Mouse (Mus musculus) G1E (cell line): ENCODE measurements around the gene Gtf3c5. TPM values are rescaled to one million over a fixed set of nuclear protein-coding genes. Genes with fewer than 3 reads are reported as not detected.

ENCODE experiments used
- ATAC-seq: 2 replicates; pipeline ENCODE4 v1.8.0; 2016; ENCODE audit warnings: mild to moderate bottlenecking; ENCODE audit not compliant: insufficient number of reproducible peaks, poor library complexity, low FRiP score, severe bottlenecking; ENCODE audit errors: extremely low read depth
- DNase-seq: peaks from one replicate; pipeline ENCODE4 v3.0.0; 2012; ENCODE audit warnings: low spot score
- H3K27me3 ChIP-seq: 2 replicates; pipeline ENCODE4 v1.6.1; 2012; ENCODE audit warnings: mild to moderate bottlenecking, low read length, inconsistent platforms; ENCODE audit not compliant: insufficient read depth
- H3K36me3 ChIP-seq: replicated peaks from 2 replicates; pipeline ENCODE3; 2012; ENCODE audit warnings: mild to moderate bottlenecking, inconsistent platforms
- H3K4me1 ChIP-seq: 2 replicates; pipeline ENCODE4 v1.6.1; 2012; ENCODE audit warnings: low read depth, low read length, inconsistent platforms, mixed read lengths; ENCODE audit not compliant: insufficient read depth
- H3K4me3 ChIP-seq: 2 replicates; pipeline ENCODE4 v1.5.1; 2012; ENCODE audit warnings: low read depth, mild to moderate bottlenecking, inconsistent platforms, low read length, moderate library complexity, mixed read lengths
- H3K9me3 ChIP-seq: replicated peaks from 2 replicates; pipeline ENCODE4 v1.6.1; 2012; ENCODE audit warnings: inconsistent platforms
- CTCF ChIP-seq: IDR thresholded peaks from 2 replicates; pipeline ENCODE4 v1.5.1; 2012; ENCODE audit warnings: low read depth, low read length, inconsistent platforms, mixed read lengths
- GATA1 ChIP-seq: IDR thresholded peaks from 2 replicates; pipeline ENCODE4 v1.6.1; 2012; ENCODE audit warnings: borderline replicate concordance, low read length, inconsistent platforms, mixed read lengths
- GATA2 ChIP-seq: IDR thresholded peaks from 2 replicates; pipeline ENCODE4 v1.6.1; 2012; ENCODE audit warnings: low read depth, low read length, inconsistent platforms, borderline replicate concordance
- POLR2AphosphoS5 ChIP-seq: IDR thresholded peaks from 2 replicates; pipeline ENCODE4 v1.6.1; 2012; ENCODE audit warnings: low read depth, low read length, inconsistent platforms; ENCODE audit not compliant: insufficient replicate concordance
- TAL1 ChIP-seq: conservative IDR thresholded peaks from 2 replicates; pipeline ENCODE4 v1.6.1; 2012; ENCODE audit warnings: low read depth, low read length, inconsistent platforms, mixed read lengths
- polyA plus RNA-seq: library from polyadenylated mRNA; stranded (reverse); fragments of >175 nt; gene quantifications from 2 replicates; pipeline ENCODE4 v1.2.3, GENCODE M21; 2012
- total RNA-seq, 2 experiments: library from RNA; stranded (forward) in 1 of 2; stranded (reverse) in 1 of 2; fragments of 200-1000 nt in 1 of 2; fragments of >200 nt in 1 of 2; fragmentation: Nextera tagmentation in 1 of 2; gene quantifications; 2 replicates each; pipeline ENCODE4 v1.2.3; 2014 to 2017

Gtf3c5 gene
- total and polyA plus RNA-seq, 3 experiments: 19.0 to 60.2 (median 26.0) TPM

DNA sequence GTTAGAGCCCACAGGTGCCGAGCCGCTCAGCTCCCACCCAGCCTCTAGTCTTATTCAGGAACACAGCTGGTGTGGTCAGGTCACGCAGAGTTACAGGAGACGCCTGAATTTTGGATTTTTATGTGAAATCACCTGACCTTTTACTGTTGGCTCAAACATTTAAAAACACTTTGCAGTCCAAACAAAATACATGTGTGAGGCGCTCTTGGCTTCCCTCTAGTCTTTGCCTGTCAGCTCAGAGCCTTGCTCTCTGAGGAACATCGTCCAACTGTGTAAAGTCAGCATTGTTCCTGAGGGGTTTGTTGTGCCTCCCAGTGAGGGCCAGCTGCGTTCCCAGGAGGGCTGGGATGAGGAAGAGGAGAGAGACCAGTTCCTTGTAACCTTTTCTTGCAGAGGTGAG is 53.2 kb downstream of the Gtf3c5 start:
- no peak for DNase-seq
- Histone ChIP-seq H3K27me3 (peaks cover 72% of the 10 kb centered on the region), H3K36me3 (no peaks in the 10 kb centered on the region), H3K4me1 (peaks cover 10% of the 10 kb centered on the region), H3K4me3 (no peak overlapping the region), H3K9me3 (no peaks in the 10 kb centered on the region)
- no peak for TF ChIP-seq GATA2
- TF ChIP-seq POLR2AphosphoS5: no peak
- no peak for TF ChIP-seq CTCF
- TF ChIP-seq TAL1: no peak
- no peak for TF ChIP-seq GATA1
- no peak for ATAC-seq

DNA sequence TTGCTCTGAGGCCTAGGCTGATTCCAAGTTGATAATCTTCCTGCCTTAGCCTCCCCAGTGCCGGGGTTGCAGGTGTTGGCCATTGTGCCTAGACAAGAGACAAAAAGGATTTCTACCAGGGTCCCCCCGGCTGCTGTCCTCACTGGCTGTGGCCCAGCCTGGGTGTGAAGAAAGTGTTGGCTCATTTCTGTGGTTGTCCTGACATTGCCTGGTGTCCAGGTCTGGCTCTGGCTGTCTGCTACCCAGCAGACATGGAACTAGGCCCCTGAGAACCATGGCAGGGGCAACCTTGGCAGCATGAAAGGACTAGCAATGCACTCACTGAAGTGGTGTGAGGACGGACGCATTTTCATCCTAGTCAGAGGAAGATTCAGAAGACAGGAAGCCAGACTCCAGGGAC is 53.7 kb downstream of the Gtf3c5 start:
- ATAC-seq (no peak), DNase-seq (no peak)
- Histone ChIP-seq H3K4me3 (no peak overlapping the region), H3K9me3 (no peaks in the 10 kb centered on the region), H3K4me1 (peaks cover 11% of the 10 kb centered on the region), H3K36me3 (no peaks in the 10 kb centered on the region), H3K27me3 (peaks cover 70% of the 10 kb centered on the region)
- TF ChIP-seq POLR2AphosphoS5 (no peak), GATA2 (no peak), GATA1 (no peak), TAL1 (no peak), CTCF (no peak)

DNA sequence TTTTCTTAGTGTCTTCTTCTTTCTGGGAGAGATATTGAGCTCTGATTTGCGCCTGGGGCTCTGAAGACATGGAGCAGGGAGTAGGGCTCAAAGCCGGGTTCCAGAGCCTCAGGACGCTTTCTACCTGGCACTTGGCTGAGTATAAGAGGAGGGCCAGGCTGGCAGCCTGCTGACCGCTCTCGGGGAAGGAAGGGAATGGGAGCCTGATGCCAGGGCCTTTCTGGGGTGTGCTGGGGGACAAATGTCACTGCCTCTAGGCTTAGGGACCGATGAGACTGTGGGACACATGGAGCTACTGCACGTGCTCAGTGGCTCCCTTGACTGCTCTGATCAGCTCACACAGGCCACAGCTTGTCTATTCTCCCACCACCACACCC is 55.2 kb downstream of the Gtf3c5 start:
- ATAC-seq (no peak), DNase-seq (no peak)
- Histone ChIP-seq H3K4me1 (peaks cover 8% of the 10 kb centered on the region), H3K36me3 (no peaks in the 10 kb centered on the region), H3K4me3 (no peak overlapping the region), H3K27me3 (peaks cover 59% of the 10 kb centered on the region), H3K9me3 (no peaks in the 10 kb centered on the region)
- TF ChIP-seq CTCF (no peak), TAL1 (no peak), GATA2 (no peak), POLR2AphosphoS5 (no peak), GATA1 (no peak)

DNA sequence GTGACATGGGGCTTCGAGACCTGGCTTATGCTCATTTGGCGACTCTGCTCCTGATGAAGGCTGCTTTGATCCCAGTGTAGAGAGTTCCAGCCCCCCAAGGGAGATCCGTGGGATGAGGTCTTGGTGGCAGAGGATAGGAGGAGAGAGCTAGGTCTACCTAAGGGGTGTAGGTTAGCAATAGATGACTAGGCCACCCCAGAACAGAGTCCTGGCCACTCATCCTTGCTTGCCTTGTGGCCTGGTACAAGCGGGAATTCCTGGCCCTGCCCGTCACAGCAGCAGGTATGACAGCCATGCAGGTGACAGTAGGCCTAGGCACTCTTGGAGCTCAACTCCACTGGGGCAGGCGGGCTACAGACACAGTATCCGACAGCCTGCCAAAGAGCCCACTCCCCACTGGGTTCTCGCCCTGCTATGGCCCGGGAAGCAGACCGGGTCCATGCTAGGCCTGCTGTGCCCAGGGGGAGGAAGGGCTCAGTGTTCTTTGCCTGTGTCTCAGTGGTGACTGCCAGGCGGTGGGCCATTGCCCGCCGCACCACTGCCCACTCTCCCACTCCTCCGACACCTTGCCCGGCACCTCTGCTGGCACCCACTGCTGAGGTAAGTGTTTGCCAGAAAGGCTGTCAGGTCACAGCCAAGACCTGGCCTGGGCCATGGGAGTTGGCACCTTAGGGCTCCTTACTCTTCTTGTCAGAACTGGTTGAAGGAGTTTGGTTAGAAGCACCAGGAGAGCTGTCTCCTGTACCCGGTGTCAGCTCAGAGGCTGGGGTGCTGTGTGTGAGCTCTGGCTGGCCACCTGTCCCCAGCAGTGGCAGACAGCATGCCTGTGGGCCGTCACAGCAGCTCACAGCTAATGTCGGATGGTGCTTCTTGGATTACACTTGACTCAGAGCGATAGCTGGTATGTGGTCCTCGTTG is 55.9 kb downstream of the Gtf3c5 start:
- DNase-seq (no peak), ATAC-seq (no peak)
- TF ChIP-seq TAL1 (no peak), GATA2 (no peak)
- peaks cover 53% of the 10 kb centered on the region for H3K27me3 ChIP-seq
- H3K36me3 ChIP-seq: no peaks in the 10 kb centered on the region
- no peaks in the 10 kb centered on the region for H3K9me3 ChIP-seq
- H3K4me3 ChIP-seq: no peak overlapping the region
- H3K4me1 ChIP-seq: peaks cover 5% of the 10 kb centered on the region

DNA sequence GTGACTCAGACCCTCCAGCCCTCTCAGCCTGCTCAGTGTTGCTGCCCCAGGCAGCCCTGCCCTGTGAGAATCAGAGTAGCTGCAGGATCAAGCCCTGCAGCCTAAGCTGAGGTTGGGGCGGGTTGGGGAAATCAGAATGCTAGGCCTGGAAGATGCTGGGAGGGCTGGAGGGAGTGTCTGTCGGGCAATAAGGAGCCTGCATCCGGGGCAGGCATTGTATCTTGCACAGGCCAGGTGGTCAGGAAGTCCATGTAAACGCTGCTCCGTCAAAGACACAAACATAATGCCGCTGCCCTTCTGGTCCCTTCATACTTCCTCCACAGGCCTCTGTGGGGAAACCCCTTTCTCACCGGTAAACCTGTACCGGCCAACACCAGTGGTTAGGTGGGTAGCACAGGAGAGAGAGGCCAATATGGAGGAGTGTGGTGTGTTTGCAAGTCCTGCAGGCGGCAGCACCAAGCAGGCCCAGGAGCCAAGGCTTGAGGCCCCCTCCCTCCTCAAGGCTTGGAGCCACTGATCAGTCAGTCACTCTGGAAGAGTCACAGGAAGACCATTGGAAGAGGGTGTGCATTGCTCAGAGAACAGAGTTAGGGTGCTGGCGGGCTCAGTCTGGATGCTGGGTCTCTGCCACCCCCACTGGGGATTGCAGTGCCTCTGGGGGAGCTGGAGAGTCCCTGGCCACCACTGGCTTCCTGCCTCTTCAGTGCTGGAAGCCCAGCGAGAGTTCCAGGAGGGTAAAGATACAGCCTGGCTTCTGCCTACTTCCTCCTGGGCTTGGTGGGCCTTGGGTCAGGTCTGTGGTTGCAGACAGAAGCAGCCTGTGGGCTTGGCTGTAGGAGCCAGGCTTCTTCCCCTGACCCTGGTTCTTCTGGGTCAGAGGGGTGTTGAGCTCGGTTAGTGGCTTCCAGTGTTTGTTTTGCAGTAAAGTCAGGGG is 57.3 kb downstream of the Gtf3c5 start:
- peaks cover 43% of the 10 kb centered on the region for H3K27me3 ChIP-seq
- no peaks in the 10 kb centered on the region for H3K36me3 ChIP-seq
- DNase-seq (no peak), ATAC-seq (no peak)
- H3K4me1 ChIP-seq: peaks cover 5% of the 10 kb centered on the region
- H3K4me3 ChIP-seq: no peak overlapping the region
- H3K9me3 ChIP-seq: no peaks in the 10 kb centered on the region
- TF ChIP-seq GATA2 (no peak), TAL1 (no peak), CTCF (no peak), POLR2AphosphoS5 (no peak), GATA1 (no peak)
